Mouse (Mus musculus) cerebellum, adult 9-11 months (tissue): Measurements from ENCODE around the gene Mybphl.

ENCODE experiments used
- DNase-seq: peaks from one replicate; pipeline ENCODE4 v3.0.0; 2022

Gene Mybphl

DNA sequence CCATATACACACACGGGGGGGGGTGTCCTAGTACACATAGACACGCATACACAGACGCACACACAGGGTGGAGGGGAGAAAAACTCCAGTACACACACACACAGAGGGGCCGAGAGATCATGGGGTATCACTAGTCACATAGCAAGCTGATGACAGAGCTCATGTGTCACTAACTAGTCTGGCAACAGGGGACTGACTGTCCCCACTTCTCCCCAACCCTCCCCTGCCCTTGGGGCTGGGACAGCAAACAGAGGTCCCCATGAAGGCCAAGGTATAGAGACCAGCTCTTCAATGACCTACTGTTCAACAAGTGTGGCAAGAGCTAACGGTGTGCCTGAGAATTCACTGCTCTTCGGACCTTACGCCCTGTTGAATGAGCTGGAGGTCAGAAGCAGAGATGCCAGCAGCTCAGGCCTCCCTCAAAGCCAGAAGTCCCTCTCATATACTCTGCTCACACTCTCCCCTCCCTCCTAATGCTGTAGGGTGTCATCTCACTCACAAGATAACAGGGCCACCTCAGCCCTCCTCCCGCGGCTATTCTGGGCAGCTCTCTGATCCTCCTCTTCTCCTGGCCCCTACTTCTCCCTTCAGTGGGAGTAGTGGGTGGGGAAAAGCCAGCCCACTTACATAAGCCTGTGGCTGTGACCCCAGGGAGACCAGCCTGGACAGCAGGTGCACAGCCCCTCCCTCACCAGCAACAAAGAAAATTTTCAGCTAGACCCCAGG lies at the start of gene Mybphl:
Mybphl (plus strand) TSS at position 642 of the 726 bp plus-strand sequence.
- DNase-seq = no peak

DNA sequence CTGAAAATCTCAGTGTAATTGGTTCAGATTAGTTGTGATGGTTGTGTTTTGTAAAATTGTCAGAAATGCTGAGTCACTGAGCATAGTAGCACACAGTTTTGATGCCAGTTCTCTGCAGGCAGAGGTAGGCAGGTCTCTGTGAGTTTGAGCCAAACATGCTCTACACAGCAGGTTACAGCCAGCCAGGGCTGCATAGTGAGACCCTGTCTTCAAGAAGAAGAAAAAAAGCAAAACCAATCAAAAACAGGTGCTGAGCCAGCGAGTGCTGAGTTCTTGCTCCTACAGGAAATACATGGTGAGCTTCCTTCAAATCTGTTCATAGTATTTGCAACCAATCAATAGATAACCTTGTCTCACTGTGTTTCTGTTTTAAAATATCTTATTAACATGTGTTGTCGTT lies 46.2 kb upstream of the Mybphl start:
- no peak for DNase-seq

DNA sequence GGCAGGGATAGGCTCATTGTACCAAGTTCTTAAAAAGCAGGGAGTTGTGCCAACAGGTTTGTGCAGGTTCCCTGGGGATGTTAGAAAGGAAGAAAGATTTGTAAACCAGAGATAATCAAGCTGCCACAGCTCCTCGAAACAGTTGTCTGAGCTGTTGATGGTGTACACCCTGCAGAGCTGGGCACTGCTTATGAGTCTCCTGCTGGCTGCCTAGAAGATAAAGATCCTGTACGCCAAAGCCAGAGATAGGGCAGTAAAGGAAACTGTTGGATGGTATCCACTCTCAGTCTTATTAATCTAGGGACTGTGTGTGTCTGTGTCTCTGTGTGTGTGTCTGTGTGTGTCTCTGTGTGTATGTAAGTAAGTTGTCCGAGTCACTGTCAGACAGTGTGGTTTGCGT lies 43.0 kb upstream of the Mybphl start:
- no peak for DNase-seq

DNA sequence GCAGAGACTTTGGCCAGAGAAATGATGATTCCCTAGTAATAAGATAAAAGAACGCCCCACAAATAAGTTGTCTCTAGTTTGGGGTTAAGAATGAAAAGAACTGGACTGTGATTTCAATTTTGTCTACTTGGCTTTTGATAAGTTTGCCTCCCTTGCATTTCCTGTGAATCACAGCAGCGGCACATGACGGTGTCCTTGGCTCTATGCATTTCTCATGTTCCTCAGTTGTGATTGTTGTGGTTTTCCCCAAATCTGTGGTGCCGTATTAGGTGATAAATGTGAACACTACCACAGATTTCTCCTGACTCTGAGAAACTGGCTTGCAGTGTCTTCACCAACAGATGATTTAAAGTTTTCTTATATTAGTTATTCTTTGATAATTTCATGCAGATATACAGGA lies 42.6 kb upstream of the Mybphl start:
- DNase-seq = no peak

DNA sequence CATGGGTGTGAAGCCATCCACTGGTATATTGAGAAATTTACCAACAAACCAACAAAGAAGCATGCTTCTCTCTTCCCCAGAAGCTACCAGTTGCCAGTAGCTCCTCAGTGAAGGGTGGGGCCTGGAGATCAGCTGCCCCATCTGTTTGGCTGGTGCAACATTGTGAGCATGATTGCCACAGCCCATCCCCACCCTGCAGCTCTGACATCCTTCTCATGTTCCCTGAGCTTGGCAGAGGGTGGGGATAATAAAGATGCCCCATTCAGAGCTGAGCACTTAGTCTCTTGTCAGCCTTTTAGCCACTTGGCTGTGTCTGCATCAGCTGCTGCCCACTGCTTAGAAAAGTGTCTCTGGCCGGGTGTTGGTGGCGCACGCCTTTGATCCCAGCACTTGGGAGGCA lies 41.7 kb upstream of the Mybphl start:
- DNase-seq = no peak

DNA sequence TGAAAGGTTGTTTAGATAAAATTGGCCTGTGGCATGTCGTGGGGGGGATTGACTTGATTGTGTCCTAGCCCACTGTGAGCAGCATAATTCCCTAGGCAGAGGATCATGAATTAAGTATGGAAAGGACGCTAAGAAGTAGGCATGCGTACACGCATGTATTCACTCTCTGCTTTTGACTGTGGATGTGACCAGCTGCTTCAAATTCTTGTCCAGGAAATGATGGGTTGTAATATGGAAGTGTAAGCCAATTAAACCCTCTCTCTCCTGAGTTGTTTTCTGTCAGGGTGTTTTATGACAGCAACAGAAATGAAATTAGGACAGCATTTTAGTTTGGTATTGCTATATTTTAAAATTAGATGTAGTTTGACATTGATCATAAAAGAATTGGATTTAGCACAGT lies 39.9 kb upstream of the Mybphl start:
- DNase-seq = no peak

DNA sequence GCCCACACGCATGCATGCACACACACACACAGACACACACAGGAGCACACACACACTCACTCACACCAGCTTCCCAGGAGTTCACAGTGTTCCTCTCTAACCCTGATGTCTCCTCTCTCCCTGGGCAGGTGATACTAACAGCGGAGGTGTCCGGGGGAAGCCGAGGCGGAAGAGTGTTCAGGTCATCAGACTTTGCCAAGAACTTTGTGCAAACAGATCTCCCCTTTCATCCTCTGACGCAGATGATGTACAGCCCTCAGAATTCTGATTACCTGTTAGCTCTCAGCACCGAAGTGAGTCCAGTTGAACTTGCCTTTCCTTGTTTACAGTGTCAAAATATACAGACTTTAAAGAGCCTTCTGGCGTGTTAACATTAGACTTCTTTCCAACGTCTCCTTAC lies 39.2 kb upstream of the Mybphl start:
- DNase-seq = no peak

DNA sequence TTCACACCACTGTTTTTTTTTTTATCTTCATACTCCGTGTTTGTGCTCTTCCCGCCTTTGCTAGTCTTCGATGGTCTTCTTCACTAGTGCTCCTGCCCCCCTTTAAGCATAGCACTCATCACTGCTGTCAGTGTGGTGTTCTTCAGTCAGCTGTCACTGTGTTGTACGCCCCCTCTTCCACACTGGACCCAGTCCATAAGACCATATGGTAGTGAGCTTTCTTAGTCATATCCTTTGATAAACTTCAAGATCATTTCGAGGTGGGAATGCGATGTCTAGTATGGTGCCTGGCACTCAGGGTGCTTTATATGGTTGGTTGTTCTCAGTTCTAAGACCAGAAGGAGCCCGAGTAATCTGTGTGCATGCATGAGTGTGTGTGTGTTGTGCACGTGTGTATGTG lies 37.4 kb upstream of the Mybphl start:
- DNase-seq = no peak

DNA sequence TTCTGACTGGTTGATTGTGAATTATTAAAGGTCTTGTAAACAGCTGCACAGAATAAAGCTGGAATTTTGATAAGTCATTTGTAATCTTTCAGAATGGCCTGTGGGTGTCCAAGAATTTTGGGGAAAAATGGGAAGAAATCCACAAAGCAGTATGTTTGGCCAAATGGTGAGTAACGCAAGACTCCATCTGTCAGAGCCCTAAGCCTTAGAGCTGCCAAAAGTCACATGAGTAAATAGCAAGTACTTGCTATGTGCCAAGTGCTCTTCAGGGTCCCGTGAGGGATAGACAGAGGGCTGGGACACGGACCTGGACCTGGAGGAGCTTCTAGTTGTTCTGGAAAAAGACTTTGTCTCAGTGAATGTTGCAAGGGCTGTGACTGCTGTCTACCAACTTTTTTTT lies 36.8 kb upstream of the Mybphl start:
- no peak for DNase-seq

DNA sequence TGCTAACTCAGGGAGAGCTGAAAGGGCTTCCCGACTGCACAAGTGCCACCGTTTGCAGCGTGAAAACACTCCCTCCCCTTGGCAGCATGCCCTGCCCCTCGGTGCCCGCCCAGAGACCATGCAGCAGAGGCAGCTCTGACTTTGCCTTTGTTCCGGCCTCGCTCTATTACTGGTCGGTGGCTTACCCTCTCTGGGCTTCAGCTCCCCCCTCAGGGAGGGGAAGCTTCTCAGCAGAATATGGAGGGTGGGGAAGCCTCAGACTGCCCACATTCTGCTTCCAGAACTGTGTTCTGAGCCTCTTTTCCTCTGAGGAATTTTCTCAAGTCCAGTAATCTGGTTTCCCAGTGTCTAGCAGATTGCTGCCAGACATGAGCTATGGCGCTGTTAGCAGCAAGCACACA lies 36.3 kb upstream of the Mybphl start:
- DNase-seq = no peak

DNA sequence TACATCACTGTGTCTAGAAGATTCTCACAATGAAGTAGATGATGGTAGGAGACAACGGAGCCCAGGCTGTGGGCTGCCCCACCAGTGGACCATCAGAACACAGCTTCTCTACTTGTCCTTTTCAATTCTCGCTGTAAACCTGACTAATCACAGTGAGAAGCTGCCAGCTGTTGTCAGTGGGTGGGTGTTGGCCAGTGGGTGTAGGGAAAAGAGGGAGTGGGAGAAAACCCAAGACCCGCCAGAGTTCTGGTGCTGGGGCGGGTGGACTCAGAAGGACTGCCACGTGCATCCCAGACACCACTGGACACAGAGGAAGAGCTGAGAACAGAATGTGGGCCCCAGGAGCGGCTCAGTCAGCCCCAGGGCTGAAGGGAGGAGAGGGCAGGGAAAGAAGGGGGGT lies 33.9 kb upstream of the Mybphl start:
- no peak for DNase-seq

DNA sequence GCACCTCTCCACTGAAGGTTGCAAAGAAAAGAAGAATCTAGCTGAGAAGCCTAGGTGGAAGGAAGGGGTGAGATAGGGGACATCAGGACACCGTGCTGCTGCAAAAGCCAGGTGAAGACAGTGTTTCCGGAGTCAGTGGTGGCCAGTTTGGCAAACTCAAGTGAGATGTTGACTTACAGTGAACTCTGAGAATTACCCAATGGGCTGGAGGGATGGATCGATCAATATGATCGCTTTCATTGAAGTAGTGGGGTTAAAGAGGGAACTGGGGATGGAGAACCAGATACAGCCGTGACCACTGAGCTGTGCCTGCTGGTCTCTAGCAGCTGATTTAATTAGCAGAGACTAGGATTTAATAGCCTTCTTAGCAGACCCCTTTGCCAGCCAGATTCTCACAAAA lies 27.8 kb upstream of the Mybphl start:
- DNase-seq = no peak

DNA sequence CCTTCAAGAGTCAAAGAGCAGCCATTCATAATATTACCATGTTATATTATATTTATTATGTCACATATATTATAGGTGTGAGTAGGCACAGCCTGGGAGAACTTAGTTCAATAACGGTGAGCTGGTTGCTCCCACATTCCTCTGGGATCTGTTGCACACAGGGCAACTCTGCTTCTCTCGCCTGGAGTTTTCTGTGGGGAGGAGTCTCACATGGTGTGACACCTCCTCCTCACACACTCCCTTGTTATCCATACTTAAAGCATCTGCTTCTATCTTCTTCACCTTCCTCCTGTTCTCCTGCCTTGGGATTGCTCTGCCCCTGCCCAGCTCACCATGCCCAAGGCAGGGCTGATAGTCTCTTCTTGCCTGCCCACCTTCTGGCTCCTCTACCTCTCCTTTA lies 23.7 kb upstream of the Mybphl start:
- no peak for DNase-seq

DNA sequence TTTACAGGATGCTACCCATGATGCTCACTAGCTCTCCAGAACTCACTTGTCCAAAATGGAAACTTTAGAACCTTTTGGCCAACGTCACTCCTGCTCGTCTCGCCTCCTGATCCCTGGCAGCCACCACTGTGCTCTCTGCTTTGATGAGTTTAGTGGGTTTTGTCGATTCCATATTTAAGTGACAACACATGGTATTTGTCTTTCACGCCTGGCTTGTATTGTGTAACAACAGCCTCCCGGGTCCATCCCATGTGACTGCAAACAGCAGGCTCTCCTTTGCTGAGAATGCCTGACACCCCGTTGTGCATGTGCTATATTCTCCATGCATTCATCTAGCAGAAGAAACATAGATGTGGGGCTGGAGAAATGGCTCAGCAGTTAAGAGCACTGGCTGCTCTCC lies 22.5 kb upstream of the Mybphl start:
- DNase-seq = no peak

DNA sequence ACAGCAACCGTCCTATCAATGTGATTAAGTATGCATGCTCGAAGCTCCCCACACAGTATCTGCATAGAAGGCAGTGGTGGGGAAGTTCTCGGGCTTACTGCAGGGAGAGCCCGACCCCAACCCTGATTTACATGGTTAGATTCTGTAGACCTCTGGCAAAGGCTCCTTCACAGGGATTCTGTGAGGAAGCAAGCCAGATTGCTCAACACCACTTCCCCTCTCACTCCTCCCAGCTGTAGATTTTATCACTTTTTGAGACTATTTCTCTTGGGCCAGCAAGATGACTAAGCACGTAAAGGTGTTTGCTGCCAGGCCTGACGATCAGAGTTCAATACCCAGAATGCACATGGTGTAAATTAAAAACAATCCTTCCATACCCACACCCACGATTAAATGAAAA lies 18.9 kb upstream of the Mybphl start:
- no peak for DNase-seq

DNA sequence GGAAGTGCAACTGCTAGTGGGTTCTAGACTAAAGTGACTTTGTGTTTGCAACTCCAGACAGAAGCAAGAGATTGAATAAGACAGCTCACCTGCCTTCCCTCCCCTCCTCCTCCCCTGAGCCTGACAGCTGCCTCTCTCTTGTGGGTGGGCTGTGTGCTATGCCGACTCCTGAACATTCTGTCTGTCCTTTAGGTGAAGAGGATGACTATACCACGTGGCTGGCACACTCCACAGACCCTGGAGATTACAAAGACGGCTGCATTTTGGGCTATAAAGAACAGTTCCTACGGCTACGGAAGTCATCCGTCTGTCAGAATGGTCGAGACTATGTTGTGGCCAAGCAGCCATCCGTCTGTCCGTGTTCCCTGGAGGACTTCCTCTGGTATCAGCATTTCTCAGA lies 16.3 kb upstream of the Mybphl start:
- no peak for DNase-seq

DNA sequence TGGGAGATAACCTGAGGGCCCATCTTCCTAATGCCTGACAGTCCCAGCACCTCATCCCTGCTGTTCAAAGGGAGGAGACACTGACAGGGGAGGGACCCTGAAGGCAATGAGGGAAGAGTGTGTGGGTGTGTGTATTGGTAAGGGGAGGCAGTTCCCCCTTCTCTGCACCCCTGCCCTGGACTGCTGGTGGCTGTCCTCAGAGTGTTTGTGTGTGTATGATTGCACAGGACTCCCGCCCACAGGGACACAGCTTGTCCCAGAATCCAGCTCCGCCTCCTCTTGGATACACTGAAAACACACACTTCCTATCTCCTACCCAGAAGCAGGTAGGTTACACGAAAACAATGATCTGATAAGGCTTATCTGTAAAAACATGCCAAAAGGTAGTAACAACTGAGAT lies 9.5 kb upstream of the Mybphl start:
- DNase-seq = no peak

DNA sequence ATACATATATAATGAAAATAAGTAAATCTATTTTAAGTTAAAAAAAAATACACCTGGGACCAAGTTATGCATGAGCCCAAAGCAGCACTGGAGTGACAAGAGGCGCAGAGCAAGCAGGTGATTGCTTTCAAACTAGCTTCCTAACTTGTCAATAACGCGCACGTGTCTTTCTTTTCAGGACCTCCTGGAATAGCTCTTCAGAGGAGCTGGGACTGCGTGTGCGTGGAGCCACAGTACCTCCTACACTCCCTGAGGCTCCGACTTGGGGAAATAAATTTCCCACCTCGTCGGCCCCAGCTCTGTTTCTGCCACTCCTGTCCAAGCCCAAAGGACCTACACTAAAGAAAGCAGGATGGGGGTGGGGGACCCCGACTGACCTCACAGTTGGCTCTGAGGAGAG lies 7.7 kb upstream of the Mybphl start:
- DNase-seq = no peak

DNA sequence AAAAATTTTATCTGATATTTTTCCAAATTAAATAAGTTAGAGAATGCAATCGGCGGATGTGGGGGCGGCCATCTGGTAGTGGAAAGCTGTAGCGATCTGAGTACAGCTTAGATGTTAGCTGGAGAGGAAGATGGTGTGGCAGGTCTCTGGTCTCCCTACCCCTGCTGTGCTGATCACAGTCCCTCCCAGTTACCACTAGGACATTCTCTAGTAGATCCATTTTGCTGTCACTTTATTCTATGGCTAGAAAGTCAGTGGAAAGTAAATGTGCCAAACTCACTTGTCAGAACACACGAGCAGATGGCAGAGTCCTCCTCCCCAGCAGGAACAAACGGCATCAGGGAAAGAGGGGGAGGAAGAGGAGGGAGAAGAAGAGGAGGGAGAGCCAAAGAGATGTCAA lies 6.3 kb upstream of the Mybphl start:
- peak; percentile 18 for DNase-seq

DNA sequence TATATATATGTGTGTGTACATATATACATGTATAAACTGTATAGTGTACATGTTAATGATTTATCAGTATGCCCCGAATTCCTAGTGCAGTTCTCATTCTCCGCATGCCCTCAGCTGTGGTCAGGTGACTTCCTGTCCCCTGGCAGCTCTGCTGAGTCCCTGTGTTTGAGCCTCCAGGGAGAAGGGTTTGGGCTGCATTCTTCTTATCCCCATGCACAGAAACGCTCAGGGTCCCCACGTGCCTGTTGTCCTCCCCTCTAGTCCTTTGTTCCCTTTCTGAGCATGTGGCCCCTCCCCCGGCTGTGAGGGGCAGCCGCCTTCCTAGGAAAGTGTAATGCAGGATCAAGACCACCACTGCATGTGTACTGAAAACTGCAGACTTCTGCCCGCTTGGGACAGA lies 3.8 kb upstream of the Mybphl start:
- DNase-seq = no peak

DNA sequence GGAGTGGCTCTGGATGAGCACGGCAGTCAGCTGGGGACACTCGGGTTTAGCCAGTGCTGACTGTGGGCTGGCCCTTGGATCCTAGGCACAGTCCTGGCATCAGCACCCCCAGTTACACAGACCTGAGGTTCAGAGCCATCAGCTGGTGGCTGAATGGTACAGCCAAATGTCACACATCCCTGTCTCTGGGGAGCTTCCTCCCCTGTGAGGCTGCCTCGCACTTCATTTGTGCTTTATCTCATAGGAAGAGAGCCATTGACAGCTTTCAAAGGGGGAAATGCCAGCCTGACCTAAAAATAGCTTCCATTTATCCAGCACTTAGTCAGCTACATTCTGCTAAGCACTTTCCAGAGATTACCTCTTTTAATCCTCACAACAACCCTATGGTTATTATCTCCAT lies 1.1 kb upstream of the Mybphl start:
- DNase-seq = no peak

DNA sequence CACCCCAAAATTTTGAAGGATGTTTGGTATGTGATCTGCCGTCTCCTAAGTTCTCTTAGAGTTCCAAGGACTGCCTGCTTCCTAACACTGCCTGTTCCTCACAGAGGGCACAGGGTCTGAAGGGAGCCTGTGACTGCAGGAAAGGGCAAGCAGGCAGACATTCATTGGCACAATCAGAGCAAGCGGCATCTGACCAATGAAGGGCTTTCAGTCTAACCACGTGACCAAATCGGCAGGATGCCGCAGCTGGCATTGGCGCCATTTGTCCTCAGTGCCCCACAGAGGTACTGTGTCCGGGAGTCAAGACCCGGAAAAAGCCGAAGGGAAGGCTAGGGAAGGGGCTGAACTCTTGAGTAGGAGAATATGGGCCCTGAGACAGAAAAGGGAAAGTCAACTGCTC lies 2.5 kb downstream of the Mybphl start:
- peak; percentile 40 for DNase-seq

DNA sequence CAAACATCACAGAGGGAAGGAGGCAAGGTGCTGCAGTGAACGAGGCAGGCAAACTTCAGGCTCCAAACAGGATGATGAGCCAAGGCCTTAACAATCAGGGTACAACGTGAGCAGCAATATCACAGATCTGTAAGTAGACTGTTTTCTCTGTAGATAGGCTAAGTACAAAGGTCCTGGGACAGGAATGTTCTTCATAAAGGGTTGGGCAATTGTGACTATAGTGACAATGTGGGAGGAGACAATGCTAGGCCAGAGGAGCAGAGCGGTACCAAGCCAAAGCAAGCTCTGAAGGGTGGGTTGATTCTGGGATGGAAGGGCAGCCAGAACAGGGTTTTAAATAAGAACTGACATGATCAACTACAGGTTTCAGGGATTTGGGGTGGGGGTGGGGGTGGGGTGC lies 3.1 kb downstream of the Mybphl start:
- DNase-seq = no peak

DNA sequence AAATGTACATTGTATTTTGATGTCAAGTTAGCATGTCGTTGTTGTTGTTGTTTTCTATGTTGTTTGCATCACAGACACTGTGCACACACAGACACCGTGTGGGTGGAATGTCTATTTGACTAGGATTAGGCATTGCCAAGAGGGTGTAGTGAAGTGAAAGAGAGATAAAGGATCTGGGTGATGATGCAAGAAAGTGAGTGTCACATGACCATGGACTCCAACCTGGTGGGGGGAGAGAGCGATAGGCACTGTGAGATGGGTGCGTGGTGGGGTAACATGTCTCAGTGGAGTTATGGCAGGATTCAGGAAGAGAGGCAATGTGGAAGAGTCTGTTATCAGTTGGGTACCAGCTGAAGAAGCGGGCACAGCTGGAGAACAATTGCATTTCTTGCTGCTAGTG lies 4.0 kb downstream of the Mybphl start:
- no peak for DNase-seq

DNA sequence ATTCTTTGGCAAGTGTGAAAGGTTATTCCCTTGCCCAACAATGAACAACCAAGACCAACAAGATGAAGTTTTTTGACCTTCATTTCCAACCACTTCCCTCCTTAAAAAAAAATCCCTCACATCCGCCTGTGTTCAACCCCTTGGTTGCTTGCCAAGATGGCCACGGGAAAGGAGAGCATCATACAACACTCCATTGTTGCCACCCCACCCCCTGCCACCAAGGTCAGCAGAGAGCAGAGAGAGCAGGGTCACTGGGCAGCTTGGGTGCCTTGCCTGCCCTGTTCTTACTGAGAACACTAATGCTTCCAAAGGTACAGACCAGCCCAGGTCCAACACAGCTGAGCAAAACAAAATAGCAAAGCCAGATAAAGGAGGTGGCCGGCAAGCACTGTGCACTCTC lies 7.6 kb downstream of the Mybphl start:
- no peak for DNase-seq

DNA sequence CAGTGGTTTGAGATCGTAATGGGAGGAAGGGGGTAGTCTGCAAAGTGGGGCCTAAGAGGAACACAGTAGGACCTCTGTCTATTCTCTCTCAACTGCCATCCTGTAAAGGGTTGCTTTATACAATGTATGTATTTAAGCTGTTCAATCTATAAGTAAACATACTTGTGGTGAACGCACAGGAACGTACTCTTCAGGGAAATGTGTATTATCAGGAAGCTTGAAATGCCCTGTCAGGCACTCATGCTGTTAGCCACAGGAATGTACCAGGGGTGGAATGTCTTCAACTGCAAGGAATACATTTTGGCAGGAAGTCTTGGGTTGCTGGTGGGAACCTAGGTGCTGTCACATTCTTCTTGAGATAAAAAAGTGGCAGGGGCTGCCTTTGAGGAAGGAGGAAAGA lies 8.0 kb downstream of the Mybphl start:
- no peak for DNase-seq
